Mouse (Mus musculus) C2C12 (cell line): ENCODE data around the gene Rnf149.

Source experiments
- CTCF ChIP-seq: IDR thresholded peaks from one replicate; pipeline ENCODE4 v1.5.1; 2011; ENCODE audit not compliant: control insufficient read depth, insufficient read depth, insufficient read length
- MAX ChIP-seq: IDR thresholded peaks from one replicate; pipeline ENCODE4 v1.6.1; 2011; ENCODE audit warnings: mild to moderate bottlenecking, control low read depth
- MYOD1 ChIP-seq: IDR thresholded peaks from one replicate; pipeline ENCODE4 v1.6.1; 2011; ENCODE audit warnings: low read depth; ENCODE audit not compliant: control insufficient read depth, insufficient read length
- USF1 ChIP-seq: IDR thresholded peaks from one replicate; pipeline ENCODE4 v1.6.1; 2011; ENCODE audit warnings: low read depth, mild to moderate bottlenecking, control low read depth, moderate library complexity

DNA sequence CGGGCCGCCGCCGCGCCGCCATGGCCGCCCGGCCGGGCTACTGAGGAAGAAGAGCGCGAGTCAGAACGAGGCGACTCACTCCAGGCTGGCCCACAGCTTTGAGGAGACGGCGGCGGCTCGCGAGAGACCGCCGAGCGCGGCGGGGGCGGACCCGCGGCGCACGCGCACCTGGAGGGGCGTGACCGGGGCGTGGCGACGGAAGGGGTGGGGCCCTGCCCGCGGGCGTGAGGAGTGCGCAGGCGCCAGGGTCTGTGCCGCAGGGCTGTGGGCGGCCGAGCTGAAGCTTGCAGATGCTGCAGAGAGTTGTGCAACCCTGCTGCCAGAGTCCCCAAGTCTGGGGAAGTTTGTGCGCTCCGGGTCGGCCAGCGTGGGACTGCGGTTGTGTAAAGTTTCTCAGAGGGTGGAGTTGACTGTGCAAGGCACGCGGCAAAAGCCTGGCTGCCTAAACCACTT lies at the start of gene Rnf149:
- no peak for TF ChIP-seq CTCF
- TF ChIP-seq MYOD1: no peak
- TF ChIP-seq MAX: no peak
- no peak for TF ChIP-seq USF1
